Mouse (Mus musculus): ENCODE data around the gene Srpk2.

The Srpk2 gene

GRCm38 (mm10) chr5:23517839-23518238, 166.6 kb downstream of the Srpk2 start:
- H3K9me3 ChIP-seq (ENCODE audit: low read length), result no peaks in the 10 kb centered on the region
- no peak for TF ChIP-seq POU5F1 (IDR thresholded peaks at IDR 0.05; ENCODE audit: borderline replicate concordance, low read length)
- H3K4me1 ChIP-seq (replicated peaks; ENCODE audit: low read depth, low read length), result peaks cover 14% of the 10 kb centered on the region
- peaks cover 69% of the 10 kb centered on the region for H3K36me3 ChIP-seq (ENCODE audit: insufficient read depth, low read length)
- H3K4me3 ChIP-seq (replicated peaks; ENCODE audit: low read length), result no peak overlapping the region
- no peaks in the 10 kb centered on the region for H3K27me3 ChIP-seq (ENCODE audit: insufficient read depth, low read length)

- Histone ChIP-seq H3K4me1 (replicated peaks; ENCODE audit: low read depth, low read length) (peaks cover 12% of the 10 kb centered on the region), H3K9me3 (ENCODE audit: low read length) (no peaks in the 10 kb centered on the region), H3K36me3 (ENCODE audit: insufficient read depth, low read length) (peaks cover 66% of the 10 kb centered on the region), H3K4me3 (replicated peaks; ENCODE audit: low read length) (no peak overlapping the region), H3K27me3 (ENCODE audit: insufficient read depth, low read length) (no peaks in the 10 kb centered on the region)
- TF ChIP-seq NANOG (IDR thresholded peaks at IDR 0.05; ENCODE audit: borderline replicate concordance, low read length), result no peak
- no peak for TF ChIP-seq POU5F1 (IDR thresholded peaks at IDR 0.05; ENCODE audit: borderline replicate concordance, low read length)
- no peak for TF ChIP-seq CTCF (conservative IDR thresholded peaks at IDR 0.05; ENCODE audit: low read length)
Observed at GRCm38 (mm10) chr5:23516962-23517361, 167.5 kb downstream of the Srpk2 start.

GRCm38 (mm10) chr5:23515038-23515437, 169.4 kb downstream of the Srpk2 start:
- H3K36me3 ChIP-seq (ENCODE audit: insufficient read depth, low read length), result peaks cover 77% of the 10 kb centered on the region
- no peak overlapping the region for H3K4me3 ChIP-seq (replicated peaks; ENCODE audit: low read length)
- no peaks in the 10 kb centered on the region for H3K27me3 ChIP-seq (ENCODE audit: insufficient read depth, low read length)
- H3K4me1 ChIP-seq (replicated peaks; ENCODE audit: low read depth, low read length), result peaks cover 28% of the 10 kb centered on the region
- no peaks in the 10 kb centered on the region for H3K9me3 ChIP-seq (ENCODE audit: low read length)
- TF ChIP-seq POU5F1 (IDR thresholded peaks at IDR 0.05; ENCODE audit: borderline replicate concordance, low read length), result no peak
- TF ChIP-seq CTCF (conservative IDR thresholded peaks at IDR 0.05; ENCODE audit: low read length), result no peak
- no peak for TF ChIP-seq NANOG (IDR thresholded peaks at IDR 0.05; ENCODE audit: borderline replicate concordance, low read length)

GRCm38 (mm10) chr5:23513468-23513867, 170.9 kb downstream of the Srpk2 start:
- no peak overlapping the region for H3K4me3 ChIP-seq (replicated peaks; ENCODE audit: low read length)
- TF ChIP-seq POU5F1 (IDR thresholded peaks at IDR 0.05; ENCODE audit: borderline replicate concordance, low read length) (no peak), CTCF (conservative IDR thresholded peaks at IDR 0.05; ENCODE audit: low read length) (no peak), NANOG (IDR thresholded peaks at IDR 0.05; ENCODE audit: borderline replicate concordance, low read length) (no peak)
- peaks cover 72% of the 10 kb centered on the region for H3K36me3 ChIP-seq (ENCODE audit: insufficient read depth, low read length)
- H3K27me3 ChIP-seq (ENCODE audit: insufficient read depth, low read length), result no peaks in the 10 kb centered on the region
- peaks cover 44% of the 10 kb centered on the region for H3K4me1 ChIP-seq (replicated peaks; ENCODE audit: low read depth, low read length)
- H3K9me3 ChIP-seq (ENCODE audit: low read length), result no peaks in the 10 kb centered on the region

- Histone ChIP-seq H3K4me3 (replicated peaks; ENCODE audit: low read length) (no peak overlapping the region), H3K36me3 (ENCODE audit: insufficient read depth, low read length) (peaks cover 64% of the 10 kb centered on the region), H3K27me3 (ENCODE audit: insufficient read depth, low read length) (no peaks in the 10 kb centered on the region), H3K9me3 (ENCODE audit: low read length) (no peaks in the 10 kb centered on the region), H3K4me1 (replicated peaks; ENCODE audit: low read depth, low read length) (peaks cover 51% of the 10 kb centered on the region)
- TF ChIP-seq NANOG (IDR thresholded peaks at IDR 0.05; ENCODE audit: borderline replicate concordance, low read length) (no peak), CTCF (conservative IDR thresholded peaks at IDR 0.05; ENCODE audit: low read length) (no peak), POU5F1 (IDR thresholded peaks at IDR 0.05; ENCODE audit: borderline replicate concordance, low read length) (no peak)
Observed at GRCm38 (mm10) chr5:23512556-23512955, 171.9 kb downstream of the Srpk2 start.

- Histone ChIP-seq H3K4me1 (replicated peaks; ENCODE audit: low read depth, low read length) (peaks cover 62% of the 10 kb centered on the region), H3K36me3 (ENCODE audit: insufficient read depth, low read length) (peaks cover 63% of the 10 kb centered on the region), H3K27me3 (ENCODE audit: insufficient read depth, low read length) (no peaks in the 10 kb centered on the region), H3K4me3 (replicated peaks; ENCODE audit: low read length) (no peak overlapping the region), H3K9me3 (ENCODE audit: low read length) (no peaks in the 10 kb centered on the region)
- TF ChIP-seq CTCF (conservative IDR thresholded peaks at IDR 0.05; ENCODE audit: low read length) (no peak), NANOG (IDR thresholded peaks at IDR 0.05; ENCODE audit: borderline replicate concordance, low read length) (no peak), POU5F1 (IDR thresholded peaks at IDR 0.05; ENCODE audit: borderline replicate concordance, low read length) (no peak)
Observed at GRCm38 (mm10) chr5:23511456-23511855, 173.0 kb downstream of the Srpk2 start.

GRCm38 (mm10) chr5:23508630-23509029, 175.8 kb downstream of the Srpk2 start:
- Histone ChIP-seq H3K4me3 (replicated peaks; ENCODE audit: low read length) (no peak overlapping the region), H3K4me1 (replicated peaks; ENCODE audit: low read depth, low read length) (peaks cover 50% of the 10 kb centered on the region), H3K9me3 (ENCODE audit: low read length) (no peaks in the 10 kb centered on the region), H3K36me3 (ENCODE audit: insufficient read depth, low read length) (peaks cover 46% of the 10 kb centered on the region), H3K27me3 (ENCODE audit: insufficient read depth, low read length) (no peaks in the 10 kb centered on the region)
- no peak for TF ChIP-seq CTCF (conservative IDR thresholded peaks at IDR 0.05; ENCODE audit: low read length)
- TF ChIP-seq NANOG (IDR thresholded peaks at IDR 0.05; ENCODE audit: borderline replicate concordance, low read length), result no peak
- TF ChIP-seq POU5F1 (IDR thresholded peaks at IDR 0.05; ENCODE audit: borderline replicate concordance, low read length), result no peak

GRCm38 (mm10) chr5:23507210-23507609, 177.2 kb downstream of the Srpk2 start:
- no peaks in the 10 kb centered on the region for H3K27me3 ChIP-seq (ENCODE audit: insufficient read depth, low read length)
- peaks cover 38% of the 10 kb centered on the region for H3K36me3 ChIP-seq (ENCODE audit: insufficient read depth, low read length)
- no peaks in the 10 kb centered on the region for H3K9me3 ChIP-seq (ENCODE audit: low read length)
- no peak overlapping the region for H3K4me3 ChIP-seq (replicated peaks; ENCODE audit: low read length)
- TF ChIP-seq POU5F1 (IDR thresholded peaks at IDR 0.05; ENCODE audit: borderline replicate concordance, low read length) (no peak), NANOG (IDR thresholded peaks at IDR 0.05; ENCODE audit: borderline replicate concordance, low read length) (no peak; the same call in 1 of the 2 replicates), CTCF (conservative IDR thresholded peaks at IDR 0.05; ENCODE audit: low read length) (no peak)
- H3K4me1 ChIP-seq (replicated peaks; ENCODE audit: low read depth, low read length), result peaks cover 57% of the 10 kb centered on the region

GRCm38 (mm10) chr5:23505578-23505977, 178.8 kb downstream of the Srpk2 start:
- TF ChIP-seq POU5F1 (IDR thresholded peaks at IDR 0.05; ENCODE audit: borderline replicate concordance, low read length), result no peak
- TF ChIP-seq NANOG (IDR thresholded peaks at IDR 0.05; ENCODE audit: borderline replicate concordance, low read length), result no peak
- no peak for TF ChIP-seq CTCF (conservative IDR thresholded peaks at IDR 0.05; ENCODE audit: low read length)
- Histone ChIP-seq H3K36me3 (ENCODE audit: insufficient read depth, low read length) (peaks cover 36% of the 10 kb centered on the region), H3K27me3 (ENCODE audit: insufficient read depth, low read length) (no peaks in the 10 kb centered on the region), H3K4me3 (replicated peaks; ENCODE audit: low read length) (no peak overlapping the region), H3K4me1 (replicated peaks; ENCODE audit: low read depth, low read length) (peaks cover 50% of the 10 kb centered on the region), H3K9me3 (ENCODE audit: low read length) (no peaks in the 10 kb centered on the region)

All from E14TG2a.4 (cell line).